Mouse (Mus musculus): Measurements from ENCODE around the gene Tmbim6. TPM values are rescaled to one million over a fixed set of nuclear protein-coding genes. Genes with fewer than 3 reads are reported as not detected.
"Not testable (repeated sequence)": the region's sequence is repeated elsewhere in the genome, so short reads cannot be mapped to it uniquely, and the experiment has no call there.

Gene Tmbim6
- total and polyA plus RNA-seq, 2 experiments from 2014 or later = 346 to 355 TPM

GRCm38 (mm10) chr15:99445567-99445966 is 52.9 kb downstream of the Tmbim6 start:
- no peak for ATAC-seq
- Histone ChIP-seq H3K4me3 (ENCODE audit: low read length) (no peak overlapping the region), H3K4me1 (ENCODE audit: insufficient read depth, low read length) (peaks cover 20% of the 10 kb centered on the region), H3K27me3 (ENCODE audit: insufficient read depth, low read length) (no peaks in the 10 kb centered on the region), H3K9me3 (ENCODE audit: low read length) (no peaks in the 10 kb centered on the region), H3K27ac (no peak overlapping the region), H3K36me3 (ENCODE audit: insufficient read depth, low read length) (no peaks in the 10 kb centered on the region), H3K4me2 (ENCODE audit: low read depth, low read length) (no peak overlapping the region), H3K9ac (replicated peaks; ENCODE audit: low read length) (no peak overlapping the region)
- no peak for TF ChIP-seq CTCF (IDR thresholded peaks at IDR 0.05; ENCODE audit: low read depth)
- no peak for DNase-seq (ENCODE audit: low spot score)
- 39% methylated on average over 6 of the region's 6 CpGs for WGBS

DNA sequence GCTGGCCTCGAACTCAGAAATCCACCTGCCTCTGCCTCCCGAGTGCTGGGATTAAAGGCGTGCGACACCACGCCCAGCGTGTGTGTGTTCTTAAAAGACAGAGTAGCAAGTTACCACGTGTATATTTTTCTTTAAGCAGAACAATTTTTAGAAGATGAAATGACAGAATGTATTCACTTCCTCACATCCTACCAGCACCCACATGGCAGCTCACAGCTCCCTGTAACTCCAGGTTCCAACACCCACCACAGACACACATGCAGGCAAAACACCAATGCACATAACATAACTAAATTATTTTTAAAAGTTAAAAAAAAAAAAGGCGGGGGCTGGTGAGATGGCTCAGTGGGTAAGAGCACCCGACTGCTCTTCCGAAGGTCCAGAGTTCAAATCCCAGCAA is 53.5 kb downstream of the Tmbim6 start:
- DNase-seq (ENCODE audit: low spot score); H3K9ac ChIP-seq (replicated peaks; ENCODE audit: low read length); H3K4me2 ChIP-seq (ENCODE audit: low read depth, low read length); H3K27ac ChIP-seq; ATAC-seq; H3K9me3 ChIP-seq (ENCODE audit: low read length); H3K27me3 ChIP-seq (ENCODE audit: insufficient read depth, low read length); H3K4me3 ChIP-seq (ENCODE audit: low read length); H3K36me3 ChIP-seq (ENCODE audit: insufficient read depth, low read length): not testable (repeated sequence)
- peaks cover 14% of the 10 kb centered on the region for H3K4me1 ChIP-seq (ENCODE audit: insufficient read depth, low read length)
- WGBS = 89% methylated on average over 10 of the region's 10 CpGs

GRCm38 (mm10) chr15:99449131-99449750 is 56.6 kb downstream of the Tmbim6 start:
- 35% methylated on average over 9 of the region's 9 CpGs for WGBS
- peak; percentile 76 for DNase-seq (ENCODE audit: low spot score)
- TF ChIP-seq CTCF (IDR thresholded peaks at IDR 0.05; ENCODE audit: low read depth) = no peak
- Histone ChIP-seq H3K9ac (replicated peaks; ENCODE audit: low read length) (no peak overlapping the region), H3K27ac (peak overlapping the region; percentile 64; the same call in 1 of the 2 replicates), H3K9me3 (ENCODE audit: low read length) (no peaks in the 10 kb centered on the region), H3K27me3 (ENCODE audit: insufficient read depth, low read length) (no peaks in the 10 kb centered on the region), H3K4me1 (ENCODE audit: insufficient read depth, low read length) (peaks cover 14% of the 10 kb centered on the region), H3K36me3 (ENCODE audit: insufficient read depth, low read length) (no peaks in the 10 kb centered on the region), H3K4me3 (ENCODE audit: low read length) (no peak overlapping the region), H3K4me2 (ENCODE audit: low read depth, low read length) (no peak overlapping the region)
- ATAC-seq = peak; percentile 87

DNA sequence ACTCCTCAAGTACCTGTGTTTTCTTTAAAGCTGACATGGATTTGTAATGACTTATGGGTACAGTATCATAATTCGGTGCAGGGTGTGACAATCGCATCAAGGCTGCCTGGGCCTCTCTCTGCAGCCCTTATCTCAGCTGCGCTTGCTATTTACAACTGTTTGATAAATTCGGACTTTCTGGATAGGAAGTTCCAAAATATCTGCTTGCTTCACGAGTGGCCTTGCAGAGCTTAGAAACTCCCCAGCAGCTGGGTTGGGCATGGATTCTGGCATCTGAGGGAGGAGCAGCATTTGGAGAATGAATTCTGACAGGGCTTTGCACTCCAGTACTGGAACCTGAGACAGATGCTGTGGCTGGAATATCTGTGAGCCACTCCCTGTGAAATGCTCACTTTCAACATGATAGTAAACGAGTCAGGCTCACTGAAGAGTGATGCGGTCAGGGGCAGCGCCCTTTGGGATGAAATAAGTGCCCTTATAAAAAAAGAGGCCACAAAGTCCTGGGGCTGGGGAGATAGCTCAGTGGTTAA is 57.1 kb downstream of the Tmbim6 start:
- TF ChIP-seq CTCF (IDR thresholded peaks at IDR 0.05; ENCODE audit: low read depth) = no peak
- H3K9me3 ChIP-seq (ENCODE audit: low read length) = no peaks in the 10 kb centered on the region
- peak overlapping the region; percentile 64; the same call in 1 of the 2 replicates for H3K27ac ChIP-seq
- no peaks in the 10 kb centered on the region for H3K27me3 ChIP-seq (ENCODE audit: insufficient read depth, low read length)
- H3K36me3 ChIP-seq (ENCODE audit: insufficient read depth, low read length) = no peaks in the 10 kb centered on the region
- no peak for DNase-seq (ENCODE audit: low spot score)
- H3K4me1 ChIP-seq (ENCODE audit: insufficient read depth, low read length) = peaks cover 16% of the 10 kb centered on the region
- no peak overlapping the region for H3K4me3 ChIP-seq (ENCODE audit: low read length)
- H3K4me2 ChIP-seq (ENCODE audit: low read depth, low read length) = no peak overlapping the region
- no peak overlapping the region for H3K9ac ChIP-seq (replicated peaks; ENCODE audit: low read length)
- no peak for ATAC-seq
- 69% methylated on average over 8 of the region's 8 CpGs for WGBS

GRCm38 (mm10) chr15:99453153-99453900 is 60.6 kb downstream of the Tmbim6 start:
- Histone ChIP-seq H3K27ac (no peak overlapping the region), H3K4me3 (ENCODE audit: low read length) (no peak overlapping the region), H3K27me3 (ENCODE audit: insufficient read depth, low read length) (no peaks in the 10 kb centered on the region), H3K4me1 (ENCODE audit: insufficient read depth, low read length) (peaks cover 37% of the 10 kb centered on the region), H3K9ac (replicated peaks; ENCODE audit: low read length) (no peak overlapping the region), H3K4me2 (ENCODE audit: low read depth, low read length) (no peak overlapping the region), H3K36me3 (ENCODE audit: insufficient read depth, low read length) (no peaks in the 10 kb centered on the region), H3K9me3 (ENCODE audit: low read length) (no peaks in the 10 kb centered on the region)
- no peak for TF ChIP-seq CTCF (IDR thresholded peaks at IDR 0.05; ENCODE audit: low read depth)
- 71% methylated on average over 11 of the region's 11 CpGs for WGBS
- DNase-seq (ENCODE audit: low spot score) (no peak), ATAC-seq (no peak)

DNA sequence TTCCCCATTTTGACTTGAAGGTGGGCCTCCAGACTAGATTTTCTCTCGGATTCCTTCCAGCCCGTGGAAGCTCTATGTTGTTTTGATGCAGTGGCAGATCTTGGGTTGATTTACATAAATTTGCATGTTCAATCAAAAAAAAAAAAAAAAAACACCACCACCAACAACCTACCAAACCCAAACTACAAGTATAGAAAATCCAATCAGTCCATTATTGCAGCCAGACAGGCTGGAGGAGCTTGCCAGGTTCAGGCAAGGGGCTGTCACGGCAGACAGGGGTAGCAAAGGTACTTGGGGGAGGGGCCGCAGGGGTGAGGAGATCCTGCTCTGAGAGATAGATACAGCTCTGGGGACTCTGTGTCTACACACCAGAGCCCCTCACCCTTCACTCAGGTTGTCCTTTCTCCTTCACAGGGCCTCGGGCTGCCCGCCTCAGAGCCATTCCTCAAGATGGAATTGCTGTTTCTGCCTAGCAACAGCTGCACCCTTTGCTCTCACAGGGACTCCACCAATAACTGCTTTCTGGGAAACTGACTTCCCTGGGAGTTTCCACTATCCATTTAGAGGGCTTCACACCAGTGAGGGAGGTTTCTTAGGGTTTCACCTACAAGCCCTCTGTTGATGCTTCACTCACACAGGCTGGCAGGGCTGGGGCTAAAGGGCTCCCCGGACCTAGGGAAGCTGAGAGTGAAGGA is 62.0 kb downstream of the Tmbim6 start:
- ATAC-seq (no peak), DNase-seq (ENCODE audit: low spot score) (no peak)
- no peak overlapping the region for H3K27ac ChIP-seq
- H3K36me3 ChIP-seq (ENCODE audit: insufficient read depth, low read length) = no peaks in the 10 kb centered on the region
- no peaks in the 10 kb centered on the region for H3K9me3 ChIP-seq (ENCODE audit: low read length)
- no peak for TF ChIP-seq CTCF (IDR thresholded peaks at IDR 0.05; ENCODE audit: low read depth)
- 60% methylated on average over 7 of the region's 7 CpGs for WGBS
- H3K4me1 ChIP-seq (ENCODE audit: insufficient read depth, low read length) = peaks cover 28% of the 10 kb centered on the region
- peak overlapping the region; percentile 86; the same call in 1 of the 2 replicates for H3K4me2 ChIP-seq (ENCODE audit: low read depth, low read length)
- H3K9ac ChIP-seq (replicated peaks; ENCODE audit: low read length) = no peak overlapping the region
- no peaks in the 10 kb centered on the region for H3K27me3 ChIP-seq (ENCODE audit: insufficient read depth, low read length)
- no peak overlapping the region for H3K4me3 ChIP-seq (ENCODE audit: low read length)

Measured in hindbrain, postnatal 0 days (tissue).